Mouse (Mus musculus) heart, postnatal 0 days (tissue): ENCODE measurements around the gene Gps2.

Experiments used
- CTCF ChIP-seq: IDR thresholded peaks from 2 replicates; pipeline ENCODE4 v1.5.1; 2016; ENCODE audit warnings: antibody characterized with exemption, control low read depth, low read depth
- EP300 ChIP-seq: IDR thresholded peaks from 2 replicates; pipeline ENCODE4 v1.6.1; 2016; ENCODE audit warnings: antibody characterized with exemption, low read depth

GRCm38 (mm10) chr11:69960616-69961015 is 46.9 kb downstream of the Gps2 start:
- TF ChIP-seq CTCF: peak; percentile 25; the same call in 1 of the 2 replicates
- no peak for TF ChIP-seq EP300
